Mouse (Mus musculus) small intestine, adult 2 months (tissue): ENCODE data around the gene Rai1. TPM values are rescaled to one million over a fixed set of nuclear protein-coding genes. Genes with fewer than 3 reads are reported as not detected.

Experiments used
- H3K27ac ChIP-seq: fragments of 200-500 bp; 2 replicates; pipeline ENCODE4 v1.5.1; 2012; ENCODE audit warnings: low read depth, low read length, control low read depth, inconsistent platforms; ENCODE audit not compliant: insufficient read depth
- H3K27me3 ChIP-seq: fragments of 200-500 bp; 2 replicates; pipeline ENCODE4 v1.6.1; 2012; ENCODE audit warnings: mild to moderate bottlenecking, moderate library complexity, low read length, inconsistent platforms; ENCODE audit not compliant: control insufficient read depth, insufficient read depth
- H3K36me3 ChIP-seq: fragments of 200-500 bp; 2 replicates; pipeline ENCODE4 v1.6.1; 2012; ENCODE audit warnings: mild to moderate bottlenecking, low read length, control low read depth, inconsistent platforms; ENCODE audit not compliant: control insufficient read depth, insufficient read depth
- H3K4me1 ChIP-seq: fragments of 200-500 bp; 2 replicates; pipeline ENCODE4 v1.6.1; 2012; ENCODE audit warnings: low read length, inconsistent platforms, mixed read lengths; ENCODE audit not compliant: control insufficient read depth, insufficient read depth, insufficient read length
- H3K4me3 ChIP-seq: fragments of 200-500 bp; 2 replicates; pipeline ENCODE4 v1.5.1; 2012; ENCODE audit warnings: low read depth, mild to moderate bottlenecking, control low read depth, inconsistent platforms, low read length, moderate library complexity
- CTCF ChIP-seq: fragments of 200-500 bp; IDR thresholded peaks from 2 replicates; pipeline ENCODE4 v1.5.1; 2012; ENCODE audit warnings: low read depth, mild to moderate bottlenecking, control low read depth, inconsistent platforms, low read length, moderate library complexity, mixed read lengths; ENCODE audit not compliant: insufficient replicate concordance, insufficient read length; ENCODE audit errors: extremely low read depth
- POLR2A ChIP-seq: fragments of 200-500 bp; IDR thresholded peaks from 2 replicates; pipeline ENCODE4 v1.6.1; 2012; ENCODE audit warnings: low read depth, mild to moderate bottlenecking, control low read depth, inconsistent platforms, low read length, moderate library complexity
- WGBS: fragments of 180-500 bp; shearing (Covaris S2); methylation state at CpG from one replicate; pipeline ENCODE4 v1.1.7; 2018; 5-methylcytosine and 5-hydroxymethylcytosine counted together
- polyA plus RNA-seq: library from polyadenylated mRNA; depleted of rRNA; stranded (reverse); fragments of >200 nt; gene quantifications from 2 replicates; pipeline ENCODE4 v1.2.3, GENCODE M21; 2012

Rai1 gene
- polyA plus RNA-seq, 1 experiment = 24.3 TPM

GRCm38 (mm10) chr11:60205026-60205425 is 100.2 kb downstream of the Rai1 start:
- H3K4me1 ChIP-seq = peaks cover 13% of the 10 kb centered on the region
- H3K27ac ChIP-seq = no peak overlapping the region
- no peak overlapping the region for H3K4me3 ChIP-seq
- TF ChIP-seq CTCF (no peak), POLR2A (no peak)
- H3K36me3 ChIP-seq = peaks cover 64% of the 10 kb centered on the region
- H3K27me3 ChIP-seq = no peaks in the 10 kb centered on the region
- WGBS = 87% methylated on average over 12 of the region's 12 CpGs

DNA sequence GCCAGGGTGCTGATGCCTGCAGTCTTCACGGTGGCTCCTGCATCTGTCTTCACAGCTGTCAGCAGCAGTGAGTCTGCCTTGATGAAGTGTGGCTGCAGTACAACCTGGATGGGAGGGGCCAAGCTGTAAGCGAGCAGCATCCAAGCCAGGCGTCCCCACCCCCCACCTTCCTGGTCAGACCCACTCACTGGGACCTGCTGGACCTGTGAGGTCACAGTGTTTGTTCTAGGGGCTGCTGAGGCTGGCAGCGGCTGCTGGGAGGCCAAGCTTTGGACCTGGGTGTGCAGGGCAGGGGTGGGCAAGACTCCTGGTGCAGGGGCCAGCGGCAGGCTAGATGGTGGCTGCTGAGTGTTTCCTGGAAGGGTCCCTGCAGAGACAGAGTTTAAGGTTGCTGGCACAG is 101.4 kb downstream of the Rai1 start:
- Histone ChIP-seq H3K27ac (no peak overlapping the region), H3K4me3 (no peak overlapping the region), H3K36me3 (peaks cover 53% of the 10 kb centered on the region), H3K4me1 (peaks cover 20% of the 10 kb centered on the region), H3K27me3 (no peaks in the 10 kb centered on the region)
- TF ChIP-seq CTCF (no peak), POLR2A (no peak)
- 66% methylated on average over 5 of the region's 5 CpGs for WGBS

GRCm38 (mm10) chr11:60208201-60208600 is 103.4 kb downstream of the Rai1 start:
- 41% methylated on average over 6 of the region's 6 CpGs for WGBS
- no peak for TF ChIP-seq CTCF
- TF ChIP-seq POLR2A = no peak
- no peaks in the 10 kb centered on the region for H3K27me3 ChIP-seq
- H3K36me3 ChIP-seq = peaks cover 33% of the 10 kb centered on the region
- no peak overlapping the region for H3K4me3 ChIP-seq
- peaks cover 25% of the 10 kb centered on the region for H3K4me1 ChIP-seq
- H3K27ac ChIP-seq = no peak overlapping the region

- H3K27ac ChIP-seq = 0 out of 2 replicates have a peak overlapping the region, but pooled peaks have one; percentile 37
- no peaks in the 10 kb centered on the region for H3K27me3 ChIP-seq
- peak overlapping the region; percentile 62 for H3K4me3 ChIP-seq
- peaks cover 25% of the 10 kb centered on the region for H3K4me1 ChIP-seq
- TF ChIP-seq CTCF (no peak), POLR2A (no peak)
- H3K36me3 ChIP-seq = peaks cover 28% of the 10 kb centered on the region
- 30% methylated on average over 4 of the region's 4 CpGs for WGBS
Measured at GRCm38 (mm10) chr11:60208712-60209111, 103.9 kb downstream of the Rai1 start.

DNA sequence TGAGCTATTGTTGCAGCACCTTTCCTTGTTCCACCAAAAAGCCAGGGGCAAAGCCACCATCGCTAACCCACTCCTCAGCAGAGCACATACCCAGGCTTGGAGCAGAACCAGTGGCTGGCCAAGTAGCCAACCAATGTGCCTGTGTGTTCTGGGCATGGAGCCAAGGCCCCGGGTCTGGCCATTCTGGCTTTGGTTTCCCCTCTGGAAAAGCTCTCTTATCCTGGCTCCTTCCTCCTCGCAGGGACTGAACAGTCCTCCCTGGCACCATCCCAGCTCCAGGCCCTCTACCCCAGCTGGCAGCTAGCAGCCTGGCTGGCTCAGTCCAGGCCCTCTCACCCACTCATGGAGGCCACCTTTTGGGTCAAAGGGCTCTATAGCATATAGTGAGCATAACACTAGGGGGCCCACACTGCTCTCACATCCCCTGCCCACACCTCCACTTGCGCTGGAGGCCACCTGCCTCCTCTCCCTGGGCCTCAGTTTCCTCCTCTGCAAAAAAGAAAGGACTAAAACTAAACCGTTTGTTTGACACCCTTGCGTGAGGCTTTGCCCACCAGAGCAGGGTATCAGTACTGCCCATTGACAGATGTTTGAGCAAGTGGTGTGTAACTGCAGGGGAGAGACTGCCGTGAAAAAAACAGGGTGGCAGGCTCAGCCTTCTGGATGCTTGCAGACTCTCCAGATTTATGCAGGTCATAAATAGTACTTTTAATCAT is 104.6 kb downstream of the Rai1 start:
- TF ChIP-seq POLR2A = no peak
- TF ChIP-seq CTCF = no peak
- Histone ChIP-seq H3K27ac (peak overlapping the region; percentile 37), H3K27me3 (no peaks in the 10 kb centered on the region), H3K4me3 (peak overlapping the region; percentile 62), H3K4me1 (peaks cover 25% of the 10 kb centered on the region), H3K36me3 (peaks cover 21% of the 10 kb centered on the region)
- 17% methylated on average over 7 of the region's 7 CpGs for WGBS

DNA sequence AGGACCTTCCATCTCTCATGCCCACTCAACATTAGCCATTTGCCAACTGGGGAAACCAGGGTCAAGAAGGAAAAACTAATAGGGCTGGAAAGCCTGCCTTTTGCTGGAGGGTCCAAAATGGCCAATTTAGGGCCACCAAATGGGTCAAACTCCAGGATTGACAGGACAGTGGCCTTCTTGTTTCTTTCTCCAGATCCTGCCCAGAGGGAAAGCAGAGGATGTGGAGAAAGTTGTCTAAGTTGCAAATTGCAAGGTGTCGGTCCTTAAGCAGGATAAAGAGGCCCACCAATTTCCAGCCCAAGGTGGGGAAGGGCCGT is 105.1 kb downstream of the Rai1 start:
- 3% methylated on average over 2 of the region's 2 CpGs for WGBS
- H3K4me1 ChIP-seq = peaks cover 25% of the 10 kb centered on the region
- H3K27ac ChIP-seq = peak overlapping the region; percentile 21; the same call in 1 of the 2 replicates
- TF ChIP-seq POLR2A (no peak), CTCF (no peak)
- no peaks in the 10 kb centered on the region for H3K27me3 ChIP-seq
- peaks cover 16% of the 10 kb centered on the region for H3K36me3 ChIP-seq
- peak overlapping the region; percentile 62 for H3K4me3 ChIP-seq

- Histone ChIP-seq H3K36me3 (peaks cover 13% of the 10 kb centered on the region), H3K4me1 (peaks cover 26% of the 10 kb centered on the region)
Measured at GRCm38 (mm10) chr11:60210305-60210724, 105.5 kb downstream of the Rai1 start.

DNA sequence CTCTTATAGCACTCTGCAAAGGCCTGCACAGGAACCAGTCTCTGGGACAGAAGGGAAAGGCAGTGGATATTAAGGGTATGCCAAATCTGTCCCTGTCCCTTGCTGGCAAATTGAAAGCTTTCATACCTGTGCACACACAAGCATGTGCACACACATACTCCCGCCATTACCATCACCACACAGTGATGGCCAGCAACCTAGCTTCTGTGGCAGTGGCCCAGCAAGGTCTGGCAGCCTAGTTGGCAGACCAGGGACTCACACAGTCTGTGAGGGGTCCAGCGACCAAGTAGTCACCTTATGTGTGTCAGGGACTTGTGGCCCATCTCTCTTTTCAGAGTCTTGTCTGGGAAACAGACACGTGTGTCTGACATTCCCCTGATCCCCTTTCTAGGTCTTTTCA is 106.3 kb downstream of the Rai1 start:
- Histone ChIP-seq H3K36me3 (peaks cover 7% of the 10 kb centered on the region), H3K27me3 (no peaks in the 10 kb centered on the region), H3K27ac (no peak overlapping the region), H3K4me3 (no peak overlapping the region), H3K4me1 (peaks cover 34% of the 10 kb centered on the region)
- 74% methylated on average over 3 of the region's 3 CpGs for WGBS
- no peak for TF ChIP-seq CTCF
- TF ChIP-seq POLR2A = no peak

More at GRCm38 (mm10) chr11:60210305-60210724, 105.5 kb downstream of the Rai1 start:
- TF ChIP-seq POLR2A = no peak; the same call in 1 of the 2 replicates
- TF ChIP-seq CTCF = no peak
- 1% methylated on average over 47 of the region's 47 CpGs for WGBS
- Histone ChIP-seq H3K27ac (peak overlapping the region; percentile 21; the same call in 1 of the 2 replicates), H3K27me3 (no peaks in the 10 kb centered on the region), H3K4me3 (peak overlapping the region; percentile 62)
